Mouse (Mus musculus) limb, embryonic 15.5 days (tissue): ENCODE results near the gene Ttc28. TPM values are rescaled to one million over a fixed set of nuclear protein-coding genes. Genes with fewer than 3 reads are reported as not detected.
"Not testable (repeated sequence)": the region's sequence is repeated elsewhere in the genome, so short reads cannot be mapped to it uniquely, and the experiment has no call there.

Experiments used
- ATAC-seq: fragments of 200-750 bp; cut with Nextera tagmentation; 2 replicates; pipeline ENCODE4 v1.8.0; 2017; ENCODE audit warnings: low read depth, moderate TSS enrichment; ENCODE audit not compliant: insufficient number of reproducible peaks, low FRiP score, low TSS enrichment
- H3K27ac ChIP-seq: fragments of 300-500 bp; sonication (generic); 2 replicates; pipeline ENCODE4 v1.5.1; 2015; ENCODE audit warnings: moderate library complexity, mild to moderate bottlenecking, inconsistent platforms
- H3K27me3 ChIP-seq: fragments of 300-500 bp; sonication (generic); 2 replicates; pipeline ENCODE4 v1.6.1; 2015; ENCODE audit warnings: inconsistent platforms
- H3K36me3 ChIP-seq: fragments of 300-500 bp; sonication (generic); 2 replicates; pipeline ENCODE4 v1.6.1; 2015; ENCODE audit warnings: inconsistent platforms
- H3K4me1 ChIP-seq: fragments of 300-500 bp; sonication (generic); 2 replicates; pipeline ENCODE4 v1.6.1; 2015; ENCODE audit warnings: inconsistent platforms
- H3K4me2 ChIP-seq: fragments of 300-500 bp; sonication (generic); 2 replicates; pipeline ENCODE4 v1.6.1; 2015; ENCODE audit warnings: mild to moderate bottlenecking, inconsistent platforms
- H3K4me3 ChIP-seq: fragments of 300-500 bp; sonication (generic); 2 replicates; pipeline ENCODE4 v1.5.1; 2015; ENCODE audit warnings: mild to moderate bottlenecking, inconsistent platforms
- H3K9ac ChIP-seq: fragments of 300-500 bp; sonication (generic); 2 replicates; pipeline ENCODE4 v1.6.1; 2015; ENCODE audit warnings: inconsistent platforms
- H3K9me3 ChIP-seq: fragments of 300-500 bp; sonication (generic); 2 replicates; pipeline ENCODE4 v1.6.1; 2016; ENCODE audit warnings: inconsistent platforms
- WGBS: fragments of 180-500 bp; shearing (Covaris S2); methylation state at CpG from one replicate; pipeline ENCODE4 v1.1.7; 2015; 5-methylcytosine and 5-hydroxymethylcytosine counted together
- polyA plus RNA-seq: library from polyadenylated mRNA; unstranded; fragments of >200 nt; fragmentation: Nextera tagmentation; extraction: Ambion mirVana; gene quantifications from 2 replicates; pipeline ENCODE4 v1.2.1, GENCODE M21; 2015

Ttc28 gene
- polyA plus RNA-seq, 1 experiment from 2014 or later = 14.7 TPM

GRCm38 (mm10) chr5:111254362-111254761, 374.8 kb downstream of the Ttc28 start:
- no peak for ATAC-seq
- H3K36me3 ChIP-seq = no peaks in the 10 kb centered on the region

GRCm38 (mm10) chr5:111254781-111255180, 375.2 kb downstream of the Ttc28 start:
- Histone ChIP-seq H3K4me2 (no peak overlapping the region), H3K36me3 (no peaks in the 10 kb centered on the region), H3K4me1 (peaks cover 26% of the 10 kb centered on the region), H3K27ac (0 out of 2 replicates have a peak overlapping the region, but pooled peaks have one; percentile 68), H3K9me3 (no peaks in the 10 kb centered on the region), H3K27me3 (no peaks in the 10 kb centered on the region), H3K9ac (no peak overlapping the region), H3K4me3 (no peak overlapping the region)
- 58% methylated on average over 11 of the region's 11 CpGs for WGBS
- peak; percentile 38; the same call in 1 of the 2 replicates for ATAC-seq

More at GRCm38 (mm10) chr5:111254362-111254761, 374.8 kb downstream of the Ttc28 start:
- Histone ChIP-seq H3K4me1 (peaks cover 26% of the 10 kb centered on the region), H3K4me3 (no peak overlapping the region), H3K27me3 (no peaks in the 10 kb centered on the region), H3K4me2 (no peak overlapping the region), H3K27ac (0 out of 2 replicates have a peak overlapping the region, but pooled peaks have one; percentile 68), H3K9ac (no peak overlapping the region), H3K9me3 (no peaks in the 10 kb centered on the region)
- 76% methylated on average over 9 of the region's 9 CpGs for WGBS

- Histone ChIP-seq H3K27ac (peak overlapping the region; percentile 59), H3K36me3 (no peaks in the 10 kb centered on the region; the same call in 1 of the 2 replicates), H3K4me1 (peaks cover 26% of the 10 kb centered on the region), H3K4me3 (no peak overlapping the region), H3K9me3 (no peaks in the 10 kb centered on the region), H3K9ac (no peak overlapping the region), H3K4me2 (peak overlapping the region; percentile 19; the same call in 1 of the 2 replicates), H3K27me3 (no peaks in the 10 kb centered on the region)
- ATAC-seq = no peak
- 19% methylated on average over 7 of the region's 7 CpGs for WGBS
Observed at GRCm38 (mm10) chr5:111256181-111256580, 376.6 kb downstream of the Ttc28 start.

GRCm38 (mm10) chr5:111257127-111257526, 377.5 kb downstream of the Ttc28 start:
- no peak overlapping the region for H3K4me2 ChIP-seq
- no peaks in the 10 kb centered on the region; the same call in 1 of the 2 replicates for H3K36me3 ChIP-seq
- no peak overlapping the region for H3K9ac ChIP-seq
- peaks cover 30% of the 10 kb centered on the region for H3K4me1 ChIP-seq
- no peak for ATAC-seq
- H3K9me3 ChIP-seq = no peaks in the 10 kb centered on the region
- 3% methylated on average over 2 of the region's 2 CpGs for WGBS
- H3K27me3 ChIP-seq = no peaks in the 10 kb centered on the region
- no peak overlapping the region for H3K27ac ChIP-seq
- no peak overlapping the region for H3K4me3 ChIP-seq

- H3K4me2 ChIP-seq, H3K4me3 ChIP-seq, H3K9me3 ChIP-seq, H3K9ac ChIP-seq, H3K27me3 ChIP-seq, ATAC-seq, H3K27ac ChIP-seq: not testable (repeated sequence)
- WGBS = 75% methylated on average over 1 of the region's 1 CpGs
- Histone ChIP-seq H3K36me3 (peaks cover 15% of the 10 kb centered on the region), H3K4me1 (peaks cover 28% of the 10 kb centered on the region)
Observed at GRCm38 (mm10) chr5:111261162-111261561, 381.6 kb downstream of the Ttc28 start.

GRCm38 (mm10) chr5:111261733-111262573, 382.4 kb downstream of the Ttc28 start:
- H3K27ac ChIP-seq = peak overlapping the region; percentile 75
- H3K4me2 ChIP-seq = no peak overlapping the region
- 59% methylated on average over 13 of the region's 13 CpGs for WGBS
- ATAC-seq = no peak
- no peak overlapping the region for H3K4me3 ChIP-seq
- H3K9me3 ChIP-seq = peaks cover 5% of the 10 kb centered on the region; the same call in 1 of the 2 replicates
- H3K9ac ChIP-seq = no peak overlapping the region
- H3K27me3 ChIP-seq = no peaks in the 10 kb centered on the region
- H3K4me1 ChIP-seq = peaks cover 21% of the 10 kb centered on the region
- H3K36me3 ChIP-seq = peaks cover 23% of the 10 kb centered on the region

- no peak overlapping the region for H3K9ac ChIP-seq
- no peak overlapping the region for H3K4me2 ChIP-seq
- no peaks in the 10 kb centered on the region for H3K27me3 ChIP-seq
- H3K4me1 ChIP-seq = peaks cover 18% of the 10 kb centered on the region
- peaks cover 31% of the 10 kb centered on the region for H3K36me3 ChIP-seq
- WGBS = 15% methylated on average over 11 of the region's 11 CpGs
- H3K9me3 ChIP-seq = peaks cover 5% of the 10 kb centered on the region; the same call in 1 of the 2 replicates
- ATAC-seq = no peak
- peak overlapping the region; percentile 75 for H3K27ac ChIP-seq
- H3K4me3 ChIP-seq = no peak overlapping the region
Observed at GRCm38 (mm10) chr5:111262574-111263239, 383.1 kb downstream of the Ttc28 start.

DNA sequence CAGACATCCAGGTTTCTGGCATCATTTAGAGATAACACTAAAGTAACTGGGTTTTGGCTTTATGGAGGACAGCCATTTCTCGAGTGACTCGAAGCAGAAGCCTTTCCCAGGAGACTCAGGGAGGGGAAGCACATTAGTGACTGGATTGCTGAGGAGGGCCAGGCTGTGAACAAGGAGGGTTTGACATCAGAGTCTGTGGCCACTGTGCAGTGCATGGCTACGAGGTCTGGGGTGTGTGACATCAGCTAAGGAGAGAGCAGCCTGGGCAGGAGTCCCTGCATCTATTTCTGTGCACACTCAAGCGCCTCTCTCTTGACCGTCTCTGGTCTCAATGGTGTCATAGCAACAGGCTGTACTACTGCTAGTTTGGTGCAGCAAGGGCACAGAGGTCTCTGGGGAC, 383.8 kb downstream of the Ttc28 start:
- H3K9me3 ChIP-seq = peaks cover 5% of the 10 kb centered on the region; the same call in 1 of the 2 replicates
- 37% methylated on average over 5 of the region's 5 CpGs for WGBS
- H3K4me2 ChIP-seq = no peak overlapping the region
- no peak for ATAC-seq
- H3K4me3 ChIP-seq = no peak overlapping the region
- peaks cover 18% of the 10 kb centered on the region for H3K4me1 ChIP-seq
- peaks cover 37% of the 10 kb centered on the region for H3K36me3 ChIP-seq
- H3K27ac ChIP-seq = 0 out of 2 replicates have a peak overlapping the region, but pooled peaks have one; percentile 4
- 0 out of 2 replicates have a peak overlapping the region, but pooled peaks have one; percentile 8 for H3K9ac ChIP-seq
- no peaks in the 10 kb centered on the region for H3K27me3 ChIP-seq

DNA sequence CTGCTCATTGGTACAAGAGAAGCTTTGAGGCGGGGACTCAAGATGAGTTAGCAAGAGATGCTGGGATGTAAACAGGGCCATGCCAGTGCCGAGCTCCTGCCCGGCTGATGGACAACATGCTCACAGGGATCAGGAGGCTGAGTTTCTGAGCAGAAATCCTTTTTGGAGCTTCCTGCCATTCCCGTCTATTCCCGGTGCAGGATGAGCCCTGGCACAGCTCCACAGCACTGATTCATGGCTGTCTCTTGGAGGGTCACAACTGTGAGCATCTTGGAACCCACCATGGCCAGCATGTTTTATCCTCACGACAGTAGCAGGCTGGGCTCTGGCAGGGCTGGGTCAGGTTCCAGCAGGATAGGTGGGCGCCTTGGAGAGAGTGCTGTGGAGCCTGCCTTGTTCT, 384.9 kb downstream of the Ttc28 start:
- no peak for ATAC-seq
- H3K36me3 ChIP-seq = peaks cover 43% of the 10 kb centered on the region
- H3K9me3 ChIP-seq = peaks cover 5% of the 10 kb centered on the region; the same call in 1 of the 2 replicates
- 85% methylated on average over 7 of the region's 7 CpGs for WGBS
- H3K4me1 ChIP-seq = peaks cover 24% of the 10 kb centered on the region
- no peak overlapping the region for H3K4me2 ChIP-seq
- no peaks in the 10 kb centered on the region for H3K27me3 ChIP-seq
- H3K27ac ChIP-seq = no peak overlapping the region
- no peak overlapping the region for H3K9ac ChIP-seq
- no peak overlapping the region for H3K4me3 ChIP-seq

GRCm38 (mm10) chr5:111266658-111267057, 387.1 kb downstream of the Ttc28 start:
- Histone ChIP-seq H3K9me3 (peaks cover 5% of the 10 kb centered on the region; the same call in 1 of the 2 replicates), H3K4me2 (no peak overlapping the region), H3K27me3 (no peaks in the 10 kb centered on the region), H3K9ac (no peak overlapping the region), H3K27ac (peak overlapping the region; percentile 17; the same call in 1 of the 2 replicates), H3K4me1 (peaks cover 25% of the 10 kb centered on the region), H3K36me3 (peaks cover 50% of the 10 kb centered on the region), H3K4me3 (no peak overlapping the region)
- no peak for ATAC-seq
- WGBS = 91% methylated on average over 5 of the region's 5 CpGs

GRCm38 (mm10) chr5:111267100-111267499, 387.5 kb downstream of the Ttc28 start:
- Histone ChIP-seq H3K9ac (no peak overlapping the region), H3K4me2 (no peak overlapping the region), H3K4me1 (peaks cover 21% of the 10 kb centered on the region), H3K27ac (no peak overlapping the region), H3K9me3 (peaks cover 5% of the 10 kb centered on the region; the same call in 1 of the 2 replicates), H3K27me3 (no peaks in the 10 kb centered on the region), H3K36me3 (peaks cover 55% of the 10 kb centered on the region), H3K4me3 (no peak overlapping the region)
- 74% methylated on average over 3 of the region's 3 CpGs for WGBS
- no peak for ATAC-seq
